Mouse (Mus musculus) small intestine, adult 2 months (tissue): ENCODE results near the gene Nell1. TPM values are rescaled to one million over a fixed set of nuclear protein-coding genes. Genes with fewer than 3 reads are reported as not detected.

Source experiments
- H3K27ac ChIP-seq: fragments of 200-500 bp; 2 replicates; pipeline ENCODE4 v1.5.1; 2012; ENCODE audit warnings: low read depth, low read length, control low read depth, inconsistent platforms; ENCODE audit not compliant: insufficient read depth
- H3K27me3 ChIP-seq: fragments of 200-500 bp; 2 replicates; pipeline ENCODE4 v1.6.1; 2012; ENCODE audit warnings: mild to moderate bottlenecking, moderate library complexity, low read length, inconsistent platforms; ENCODE audit not compliant: control insufficient read depth, insufficient read depth
- H3K36me3 ChIP-seq: fragments of 200-500 bp; 2 replicates; pipeline ENCODE4 v1.6.1; 2012; ENCODE audit warnings: mild to moderate bottlenecking, low read length, control low read depth, inconsistent platforms; ENCODE audit not compliant: control insufficient read depth, insufficient read depth
- H3K4me1 ChIP-seq: fragments of 200-500 bp; 2 replicates; pipeline ENCODE4 v1.6.1; 2012; ENCODE audit warnings: low read length, inconsistent platforms, mixed read lengths; ENCODE audit not compliant: control insufficient read depth, insufficient read depth, insufficient read length
- H3K4me3 ChIP-seq: fragments of 200-500 bp; 2 replicates; pipeline ENCODE4 v1.5.1; 2012; ENCODE audit warnings: low read depth, mild to moderate bottlenecking, control low read depth, inconsistent platforms, low read length, moderate library complexity
- CTCF ChIP-seq: fragments of 200-500 bp; IDR thresholded peaks from 2 replicates; pipeline ENCODE4 v1.5.1; 2012; ENCODE audit warnings: low read depth, mild to moderate bottlenecking, control low read depth, inconsistent platforms, low read length, moderate library complexity, mixed read lengths; ENCODE audit not compliant: insufficient replicate concordance, insufficient read length; ENCODE audit errors: extremely low read depth
- POLR2A ChIP-seq: fragments of 200-500 bp; IDR thresholded peaks from 2 replicates; pipeline ENCODE4 v1.6.1; 2012; ENCODE audit warnings: low read depth, mild to moderate bottlenecking, control low read depth, inconsistent platforms, low read length, moderate library complexity
- WGBS: fragments of 180-500 bp; shearing (Covaris S2); methylation state at CpG from one replicate; pipeline ENCODE4 v1.1.7; 2018; 5-methylcytosine and 5-hydroxymethylcytosine counted together
- polyA plus RNA-seq: library from polyadenylated mRNA; depleted of rRNA; stranded (reverse); fragments of >200 nt; gene quantifications from 2 replicates; pipeline ENCODE4 v1.2.3, GENCODE M21; 2012

The Nell1 gene
- polyA plus RNA-seq, 1 experiment = 0.32 TPM

- no peaks in the 10 kb centered on the region for H3K36me3 ChIP-seq
- no peaks in the 10 kb centered on the region for H3K27me3 ChIP-seq
- H3K4me1 ChIP-seq = no peaks in the 10 kb centered on the region
- no peak overlapping the region for H3K27ac ChIP-seq
- TF ChIP-seq POLR2A (no peak), CTCF (no peak)
- H3K4me3 ChIP-seq = no peak overlapping the region
- 61% methylated on average over 3 of the region's 3 CpGs for WGBS
Measured at GRCm38 (mm10) chr7:50629186-50629585, 654.5 kb downstream of the Nell1 start.

GRCm38 (mm10) chr7:50633147-50633546 is 658.5 kb downstream of the Nell1 start:
- Histone ChIP-seq H3K27me3 (no peaks in the 10 kb centered on the region), H3K4me1 (no peaks in the 10 kb centered on the region), H3K4me3 (no peak overlapping the region), H3K27ac (no peak overlapping the region), H3K36me3 (no peaks in the 10 kb centered on the region)
- TF ChIP-seq POLR2A (no peak), CTCF (no peak)
- 72% methylated on average over 2 of the region's 2 CpGs for WGBS

GRCm38 (mm10) chr7:50672266-50672665 is 697.6 kb downstream of the Nell1 start:
- Histone ChIP-seq H3K4me1 (no peaks in the 10 kb centered on the region), H3K36me3 (no peaks in the 10 kb centered on the region), H3K4me3 (no peak overlapping the region), H3K27me3 (no peaks in the 10 kb centered on the region), H3K27ac (no peak overlapping the region)
- TF ChIP-seq CTCF (no peak), POLR2A (no peak)
- WGBS = 60% methylated on average over 4 of the region's 4 CpGs

GRCm38 (mm10) chr7:50675444-50675843 is 700.8 kb downstream of the Nell1 start:
- Histone ChIP-seq H3K4me3 (no peak overlapping the region), H3K4me1 (no peaks in the 10 kb centered on the region), H3K36me3 (no peaks in the 10 kb centered on the region), H3K27me3 (no peaks in the 10 kb centered on the region), H3K27ac (no peak overlapping the region)
- TF ChIP-seq POLR2A (no peak), CTCF (no peak)
- WGBS = 75% methylated on average over 1 of the region's 1 CpGs

DNA sequence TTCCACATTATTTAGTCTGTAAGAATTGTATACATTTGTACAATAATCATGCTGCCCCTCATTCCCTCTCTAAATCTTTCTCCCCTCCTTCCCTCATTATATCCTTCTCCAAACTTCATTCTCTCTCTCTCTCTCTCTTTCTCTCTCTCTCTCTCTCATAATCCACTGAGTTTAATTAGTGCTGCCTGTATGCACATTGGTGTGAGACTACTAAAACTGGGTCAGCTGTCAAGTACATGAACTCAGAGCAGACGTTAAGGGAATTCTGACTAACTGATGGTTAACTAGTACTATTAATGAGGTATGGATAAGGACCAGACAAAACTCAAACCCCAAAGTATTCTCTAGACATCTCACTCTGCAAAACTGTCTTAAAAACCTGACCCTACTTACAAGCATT is 702.8 kb downstream of the Nell1 start:
- Histone ChIP-seq H3K27ac (no peak overlapping the region), H3K27me3 (no peaks in the 10 kb centered on the region), H3K4me1 (no peaks in the 10 kb centered on the region), H3K4me3 (no peak overlapping the region), H3K36me3 (no peaks in the 10 kb centered on the region)
- WGBS = 57% methylated on average over 1 of the region's 1 CpGs
- TF ChIP-seq CTCF (no peak), POLR2A (no peak)

DNA sequence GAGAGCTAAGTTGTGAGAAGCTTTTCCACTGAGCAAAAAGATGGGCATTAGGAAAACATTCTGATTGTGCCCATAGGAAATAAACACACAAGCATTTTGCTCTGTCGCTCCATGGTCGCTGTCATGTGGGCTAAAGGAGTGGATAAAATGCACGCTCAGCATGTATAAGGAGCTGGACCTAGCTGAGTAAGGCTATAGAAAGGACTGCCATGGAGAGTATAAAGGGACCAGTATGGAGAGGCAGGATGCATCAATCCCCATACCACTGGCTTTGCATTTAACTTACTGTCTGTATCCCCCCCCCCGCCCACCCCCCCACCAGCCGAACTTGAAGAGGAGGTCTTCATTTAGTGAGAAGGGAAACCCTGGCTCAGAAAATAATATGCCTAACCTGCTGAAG is 711.7 kb downstream of the Nell1 start:
- Histone ChIP-seq H3K27me3 (no peaks in the 10 kb centered on the region), H3K4me1 (no peaks in the 10 kb centered on the region), H3K4me3 (no peak overlapping the region), H3K27ac (no peak overlapping the region), H3K36me3 (no peaks in the 10 kb centered on the region)
- 88% methylated on average over 5 of the region's 5 CpGs for WGBS
- TF ChIP-seq CTCF (no peak), POLR2A (no peak)

- WGBS = 67% methylated on average over 3 of the region's 3 CpGs
- Histone ChIP-seq H3K4me1 (no peaks in the 10 kb centered on the region), H3K4me3 (no peak overlapping the region), H3K27me3 (no peaks in the 10 kb centered on the region), H3K27ac (no peak overlapping the region), H3K36me3 (no peaks in the 10 kb centered on the region)
- TF ChIP-seq POLR2A (no peak), CTCF (no peak)
Measured at GRCm38 (mm10) chr7:50725166-50725565, 750.5 kb downstream of the Nell1 start.

GRCm38 (mm10) chr7:50730951-50731350 is 756.3 kb downstream of the Nell1 start:
- no peak overlapping the region for H3K27ac ChIP-seq
- TF ChIP-seq CTCF (no peak), POLR2A (no peak)
- H3K4me3 ChIP-seq = no peak overlapping the region
- no peaks in the 10 kb centered on the region for H3K27me3 ChIP-seq
- no peaks in the 10 kb centered on the region for H3K4me1 ChIP-seq
- WGBS = 40% methylated on average over 4 of the region's 4 CpGs
- no peaks in the 10 kb centered on the region for H3K36me3 ChIP-seq

GRCm38 (mm10) chr7:50755516-50755915 is 780.9 kb downstream of the Nell1 start:
- no peaks in the 10 kb centered on the region for H3K4me1 ChIP-seq
- no peak overlapping the region for H3K27ac ChIP-seq
- WGBS = 61% methylated on average over 3 of the region's 3 CpGs
- H3K27me3 ChIP-seq = no peaks in the 10 kb centered on the region
- H3K4me3 ChIP-seq = no peak overlapping the region
- no peaks in the 10 kb centered on the region for H3K36me3 ChIP-seq
- TF ChIP-seq POLR2A = no peak
- TF ChIP-seq CTCF = no peak
